8 mouse cellular contexts compared by ENCODE assay signal in genomic region chr12:76961052-76961931, GRCm38 (mm10). TPM values are rescaled to one million over a fixed set of nuclear protein-coding genes. Genes with fewer than 3 reads are reported as not detected.
DNase-seq lines count a peak whose midpoint lies in the region; ATAC-seq and TF ChIP-seq lines count a peak whose summit lies in the region.

No protein-coding gene starts in this region.

- 10% methylated on average over 27 of the region's 45 CpGs for WGBS in forebrain, embryonic 13.5 days
- 4% methylated on average over 40 of the region's 45 CpGs for WGBS in limb, embryonic 13.5 days
- 9% methylated on average over 30 of the region's 45 CpGs for WGBS in neural tube, embryonic 13.5 days

- DNase-seq in embryo, embryonic 10 days (ENCODE audit: low spot score): peak; percentile 22
- DNase-seq in embryo, embryonic 9.5 days (ENCODE audit: extremely low spot score): no peak
- no peak for DNase-seq in testis, postnatal 14 days (ENCODE audit: low spot score)
- no peak for DNase-seq in thymus, adult 18-20 months

- ATAC-seq in forebrain, embryonic 13.5 days: peak; percentile 11; the same call in 1 of the 2 replicates
- ATAC-seq in limb, embryonic 13.5 days (ENCODE audit: low FRiP score, low read depth): no peak
- ATAC-seq in neural tube, embryonic 13.5 days (ENCODE audit: low read depth): peak; percentile 41

- peak overlapping the region; percentile 75 for H3K9ac ChIP-seq in forebrain, embryonic 13.5 days
- H3K9ac ChIP-seq in limb, embryonic 13.5 days: peak overlapping the region; percentile 91
- peak overlapping the region; percentile 93 for H3K9ac ChIP-seq in neural tube, embryonic 13.5 days

- no peaks in the 10 kb centered on the region; the same call in 1 of the 2 replicates for H3K36me3 ChIP-seq in testis, adult 2 months (ENCODE audit: control insufficient read depth, insufficient read depth, low read length)
- peaks cover 32% of the 10 kb centered on the region for H3K36me3 ChIP-seq in forebrain, embryonic 13.5 days (ENCODE audit: poor library complexity, severe bottlenecking)
- peaks cover 39% of the 10 kb centered on the region for H3K36me3 ChIP-seq in limb, embryonic 13.5 days
- peaks cover 27% of the 10 kb centered on the region for H3K36me3 ChIP-seq in neural tube, embryonic 13.5 days

- TF ChIP-seq CTCF in testis, adult 2 months (IDR thresholded peaks at IDR 0.05; ENCODE audit: control insufficient read depth, insufficient read depth, insufficient replicate concordance, low read depth, low read length): no peak

- H3K27me3 ChIP-seq in testis, adult 2 months (ENCODE audit: control insufficient read depth, insufficient read depth, low read length): no peaks in the 10 kb centered on the region
- no peaks in the 10 kb centered on the region for H3K27me3 ChIP-seq in forebrain, embryonic 13.5 days
- H3K27me3 ChIP-seq in limb, embryonic 13.5 days: no peaks in the 10 kb centered on the region
- no peaks in the 10 kb centered on the region for H3K27me3 ChIP-seq in neural tube, embryonic 13.5 days

- H3K27ac ChIP-seq in testis, adult 2 months (ENCODE audit: control insufficient read depth, insufficient read depth, low read depth, low read length): peak overlapping the region; percentile 86
- H3K27ac ChIP-seq in forebrain, embryonic 13.5 days: peak overlapping the region; percentile 17; the same call in 1 of the 2 replicates
- peak overlapping the region; percentile 33; the same call in 1 of the 2 replicates for H3K27ac ChIP-seq in limb, embryonic 13.5 days
- peak overlapping the region; percentile 79 for H3K27ac ChIP-seq in neural tube, embryonic 13.5 days (replicated peaks)

- H3K9me3 ChIP-seq in forebrain, embryonic 13.5 days (replicated peaks): no peaks in the 10 kb centered on the region
- H3K9me3 ChIP-seq in limb, embryonic 13.5 days: no peaks in the 10 kb centered on the region
- H3K9me3 ChIP-seq in neural tube, embryonic 13.5 days: no peaks in the 10 kb centered on the region

- H3K4me1 ChIP-seq in testis, adult 2 months (ENCODE audit: control insufficient read depth, insufficient read depth, low read length): peaks cover 8% of the 10 kb centered on the region
- H3K4me1 ChIP-seq in forebrain, embryonic 13.5 days: peaks cover 13% of the 10 kb centered on the region
- H3K4me1 ChIP-seq in limb, embryonic 13.5 days: peaks cover 7% of the 10 kb centered on the region
- peaks cover 32% of the 10 kb centered on the region for H3K4me1 ChIP-seq in neural tube, embryonic 13.5 days (replicated peaks)

- H3K4me2 ChIP-seq in forebrain, embryonic 13.5 days: peak overlapping the region; percentile 85
- H3K4me2 ChIP-seq in limb, embryonic 13.5 days (replicated peaks): peak overlapping the region; percentile 85
- peak overlapping the region; percentile 91 for H3K4me2 ChIP-seq in neural tube, embryonic 13.5 days

- H3K4me3 ChIP-seq in testis, adult 2 months (ENCODE audit: control insufficient read depth, low read depth, low read length): peak overlapping the region; percentile 95
- peak overlapping the region; percentile 74 for H3K4me3 ChIP-seq in forebrain, embryonic 13.5 days
- peak overlapping the region; percentile 98 for H3K4me3 ChIP-seq in limb, embryonic 13.5 days
- H3K4me3 ChIP-seq in neural tube, embryonic 13.5 days: peak overlapping the region; percentile 97

- TF ChIP-seq POLR2A in testis, adult 2 months (IDR thresholded peaks at IDR 0.05; ENCODE audit: control insufficient read depth, low read depth, low read length): no peak

RNA-seq across cellular contexts. Expression of gene Max, which starts 0.7 kb away (rescaled TPM):
- 8.5 and 9.8 TPM in 2 replicates for polyA plus RNA-seq in testis, adult 2 months (2012; rRNA removed)
- 13.5 and 16.5 TPM in 2 replicates for polyA plus RNA-seq in forebrain, embryonic 13.5 days (2015; fragmentation: Nextera tagmentation; extraction: Ambion mirVana)
- 13.7 and 15.2 TPM in 2 replicates for polyA plus RNA-seq in limb, embryonic 13.5 days (2015; fragmentation: Nextera tagmentation; extraction: Ambion mirVana)
- polyA plus RNA-seq in neural tube, embryonic 13.5 days (2015; fragmentation: Nextera tagmentation; extraction: Ambion mirVana): 14.5 and 17.8 TPM in 2 replicates

Comparison
In these comparisons a context has a peak if more than half of its experiments do, and no peak if none do; other contexts are left out.
1. H3K27ac ChIP-seq: peak in every context shown above with its lines; median percentile 86 in testis, adult 2 months; 79 in neural tube, embryonic 13.5 days; 33 in limb, embryonic 13.5 days; 17 in forebrain, embryonic 13.5 days.